Mouse (Mus musculus) naive thymus-derived CD4-positive, alpha-beta T cell, adult 2 months (primary cell): Measurements from ENCODE around the gene Zfr2.
A peak's percentile ranks its signal among the peaks of the same experiment; 100 is the strongest.

ENCODE experiments used
- DNase-seq: peaks from one replicate; pipeline ENCODE4 v3.0.0-alpha.2; 2011; ENCODE audit warnings: low read depth

Zfr2 gene

DNA sequence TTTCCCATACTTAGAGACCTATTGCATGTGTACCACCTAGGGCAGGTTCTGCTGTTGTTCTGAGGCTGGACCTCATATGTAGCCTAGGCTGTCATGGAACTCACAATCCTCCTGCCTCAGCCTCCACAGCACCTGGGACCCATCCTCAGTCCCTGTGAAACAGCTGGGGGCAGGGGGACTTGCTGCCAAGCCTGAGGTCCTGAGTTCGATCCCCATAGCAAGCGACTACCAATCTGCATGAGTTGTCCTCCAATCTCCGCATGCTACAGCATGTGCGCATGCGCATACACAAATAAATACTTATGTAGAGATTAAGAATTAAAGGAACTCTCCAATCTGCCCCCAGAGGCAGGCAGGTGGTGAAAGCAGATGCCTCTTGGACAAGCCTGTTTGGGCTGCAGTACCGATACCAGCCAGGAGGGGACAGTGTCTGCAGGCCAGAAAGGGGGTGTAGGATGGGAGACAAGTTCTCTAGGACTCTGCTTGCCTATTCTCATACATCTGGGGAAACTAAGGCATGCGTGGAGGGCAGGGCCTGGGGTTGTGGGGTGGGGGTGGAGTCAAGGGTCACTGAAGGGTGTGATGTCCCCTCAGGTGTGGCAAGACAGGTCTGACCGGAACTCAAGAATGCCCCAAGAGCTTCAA, 54.7 kb downstream of the Zfr2 start:
- DNase-seq, result peak; percentile 81

DNA sequence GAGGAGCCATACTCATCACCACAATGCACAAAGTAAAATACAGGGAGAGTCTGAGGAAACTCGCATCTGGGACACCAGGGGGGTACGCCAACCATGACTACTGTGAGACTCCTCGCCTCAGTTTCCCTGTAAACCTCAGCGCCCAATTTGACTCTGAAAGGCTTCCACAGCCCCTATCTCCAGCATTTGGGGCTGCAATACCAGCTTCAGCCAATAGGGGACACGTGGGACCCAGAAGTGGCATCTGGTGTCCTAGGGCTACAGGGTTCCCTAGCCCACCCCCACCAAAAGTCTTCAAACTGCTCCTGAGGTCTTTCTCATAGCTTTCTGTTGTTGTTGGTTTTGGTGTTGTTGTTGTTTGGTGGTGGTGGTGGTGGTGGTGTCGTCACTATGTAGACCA, 55.6 kb downstream of the Zfr2 start:
- DNase-seq, result peak; percentile 63

DNA sequence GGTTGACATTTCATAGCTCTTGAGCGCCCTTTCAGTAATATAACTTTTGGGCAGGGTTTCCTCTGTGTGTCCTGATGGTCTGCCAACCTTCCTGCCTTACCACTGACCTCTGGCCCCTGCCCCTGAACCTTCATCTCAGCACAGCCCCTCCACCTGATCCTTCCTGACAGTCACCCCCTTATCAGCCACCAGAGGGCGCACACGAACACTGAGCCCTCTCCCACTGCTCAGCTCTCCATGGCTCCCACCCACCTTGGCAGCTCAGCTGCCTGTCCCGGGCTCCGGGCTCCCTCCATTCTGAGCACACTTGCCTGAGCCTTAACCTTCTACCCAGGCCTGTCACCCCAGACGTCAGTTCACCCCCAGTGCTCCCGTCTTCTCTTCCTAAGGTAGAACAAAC, 56.3 kb downstream of the Zfr2 start:
- DNase-seq, result peak; percentile 86

DNA sequence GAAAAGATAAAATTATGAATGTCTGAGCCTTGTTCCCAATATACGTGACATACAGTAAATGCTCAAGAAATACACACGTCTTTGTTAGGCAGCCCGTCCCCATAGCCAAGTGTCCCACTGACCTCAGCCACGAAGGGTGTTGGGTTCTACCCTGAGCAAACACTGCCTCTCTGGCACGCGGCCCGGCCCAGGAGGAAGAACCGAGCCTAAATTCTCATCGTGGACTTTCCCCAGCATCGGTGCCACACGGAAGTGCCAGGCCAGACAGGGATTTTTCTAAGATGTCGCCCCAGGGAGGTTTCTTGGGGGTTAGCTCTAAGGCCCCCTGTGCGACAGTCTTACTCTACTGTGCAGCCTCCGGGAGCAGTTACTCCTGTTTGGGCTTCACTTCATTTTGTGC, 56.9 kb downstream of the Zfr2 start:
- DNase-seq, result no peak

DNA sequence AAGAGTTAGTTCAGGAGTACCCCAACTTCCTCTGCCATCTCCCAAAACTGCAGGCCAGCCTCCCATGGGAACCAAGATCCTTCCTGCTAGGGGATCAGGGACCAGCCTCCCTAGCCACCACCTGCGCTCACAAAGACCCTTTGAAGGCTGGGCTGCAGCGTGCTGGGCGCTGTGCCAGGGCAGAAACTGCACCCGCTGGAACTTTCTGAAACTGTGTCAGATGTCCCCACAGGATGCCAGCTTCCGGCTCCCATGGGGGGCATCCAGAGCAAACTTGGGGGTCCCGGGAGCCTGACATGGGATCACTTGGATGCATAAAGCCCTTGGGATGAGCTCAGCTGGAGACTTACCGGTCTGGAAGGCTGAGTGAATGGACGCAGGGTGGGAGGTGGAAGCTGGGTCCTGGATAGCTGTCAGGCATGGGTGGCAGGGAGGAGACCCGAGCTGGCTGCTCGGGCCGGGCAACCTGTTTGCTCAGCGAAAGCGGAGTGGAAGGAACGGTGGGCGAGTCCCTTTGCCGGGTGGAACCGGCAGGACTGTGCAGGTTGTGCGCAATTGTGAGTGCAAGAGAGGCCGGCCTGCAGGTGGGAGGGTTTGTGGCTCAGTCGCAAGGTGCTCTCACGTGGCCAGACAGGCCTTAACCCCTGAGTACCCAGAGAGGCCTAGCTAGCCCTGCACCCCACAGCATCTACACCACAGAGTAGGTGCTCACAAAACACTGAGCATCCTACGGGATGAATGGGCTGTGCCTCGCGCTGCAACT, 57.9 kb downstream of the Zfr2 start:
- peak; percentile 50 for DNase-seq

DNA sequence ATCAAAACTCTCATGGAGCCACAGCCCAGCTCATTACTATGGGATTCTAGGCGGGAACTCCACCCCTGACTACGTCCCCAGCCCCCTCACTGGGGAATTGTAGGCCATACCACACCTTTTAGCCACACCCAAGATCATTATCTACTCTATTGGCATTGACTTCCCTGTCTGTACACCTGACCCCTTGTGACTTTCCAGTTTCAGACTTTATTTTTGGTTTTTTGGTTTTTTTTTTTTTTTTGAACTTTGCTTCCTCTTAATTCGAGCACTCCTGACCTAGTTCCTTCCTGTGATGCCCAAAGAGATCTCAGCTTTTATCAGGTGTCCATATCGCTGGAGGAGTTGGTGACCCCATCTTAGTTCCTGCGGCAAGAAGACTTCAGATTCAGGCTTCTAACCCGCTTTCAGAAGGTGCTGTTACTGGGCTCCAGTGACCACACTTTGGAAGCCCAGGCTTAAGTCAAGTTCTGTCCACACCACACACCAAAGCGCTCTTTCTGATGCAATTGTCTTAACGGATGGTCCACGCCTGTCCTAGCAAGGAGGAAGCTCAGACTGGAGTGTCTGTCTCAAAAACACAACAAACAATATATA, 58.7 kb downstream of the Zfr2 start, which contains the start of gene Tjp3:
Gene Tjp3, minus strand, starts transcription at position 71 of the 594 bp plus-strand sequence.
- DNase-seq, result no peak

DNA sequence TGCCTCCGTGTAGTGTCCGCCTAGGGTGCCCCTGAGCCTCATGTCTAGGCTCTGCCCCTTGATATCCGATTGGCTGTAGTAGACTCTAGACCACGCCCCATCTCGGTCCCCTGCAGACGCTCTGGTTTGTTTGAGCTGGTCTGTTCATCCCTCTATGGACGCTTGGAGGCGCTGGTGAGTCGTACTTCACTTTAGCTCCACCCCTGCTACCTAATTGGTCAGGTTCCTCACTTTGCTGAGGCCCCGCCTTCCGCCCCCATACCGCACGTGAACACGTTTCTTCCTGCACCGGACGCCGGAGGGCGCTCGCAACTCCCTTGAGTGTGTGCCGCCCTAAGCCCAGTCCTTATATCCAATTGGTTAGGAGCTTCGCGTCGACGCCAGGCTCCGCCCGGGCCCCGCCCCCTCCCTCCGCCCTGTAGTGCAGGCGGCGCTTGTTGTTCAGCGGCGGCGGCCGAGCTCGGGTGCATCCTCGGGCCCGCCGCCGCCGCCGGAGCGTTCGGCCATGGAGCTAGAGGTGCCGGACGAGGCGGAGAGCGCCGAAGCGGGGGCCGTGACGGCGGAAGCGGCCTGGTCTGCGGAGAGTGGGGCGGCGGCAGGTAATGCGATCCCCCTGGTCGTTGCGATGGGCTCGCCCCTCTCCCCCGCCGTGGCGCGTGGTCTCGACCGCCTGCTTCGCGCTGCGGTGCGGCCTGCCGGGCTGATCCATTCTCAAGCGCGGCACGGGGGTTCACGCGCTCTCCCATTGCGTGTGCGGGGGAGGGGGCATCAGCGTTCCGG, 59.8 kb downstream of the Zfr2 start, which contains the start of gene Pip5k1c:
Gene Pip5k1c, plus strand, starts transcription at position 410 of the 780 bp plus-strand sequence.
- DNase-seq, result peak; percentile 100

DNA sequence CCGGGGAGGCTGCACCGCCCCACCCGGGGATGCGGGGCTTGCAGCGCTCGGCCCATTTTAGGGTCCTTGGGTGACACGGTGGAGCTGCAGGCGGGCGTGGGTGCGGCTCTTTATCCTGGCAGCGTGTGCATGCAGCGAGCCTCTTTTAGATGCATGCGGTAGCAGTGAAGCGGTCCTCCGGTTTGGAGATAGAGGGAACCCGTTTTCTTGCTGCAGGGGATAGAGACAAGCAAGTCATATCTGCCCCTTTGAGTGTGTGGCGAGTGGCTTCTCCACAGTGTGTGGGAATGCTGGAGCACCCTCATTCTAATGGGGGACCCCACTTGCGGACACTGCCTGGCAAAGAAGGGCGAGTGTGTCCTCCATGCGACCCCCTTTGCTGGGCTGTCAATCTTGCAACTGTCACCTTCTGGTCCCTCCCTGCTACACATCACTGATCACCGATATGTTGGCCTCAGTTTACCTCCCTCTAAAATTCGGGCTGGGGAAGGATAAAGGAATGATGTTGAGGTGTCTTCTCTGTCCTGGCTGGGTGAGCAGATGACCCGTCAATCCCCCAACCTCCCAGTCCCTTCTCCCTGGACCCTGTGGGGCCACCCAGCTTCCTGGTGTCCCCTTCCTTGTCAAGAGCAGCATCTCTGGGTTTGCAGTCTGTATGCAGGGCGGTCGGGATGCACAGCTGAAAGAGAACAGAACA, 60.5 kb downstream of the Zfr2 start:
- no peak for DNase-seq

DNA sequence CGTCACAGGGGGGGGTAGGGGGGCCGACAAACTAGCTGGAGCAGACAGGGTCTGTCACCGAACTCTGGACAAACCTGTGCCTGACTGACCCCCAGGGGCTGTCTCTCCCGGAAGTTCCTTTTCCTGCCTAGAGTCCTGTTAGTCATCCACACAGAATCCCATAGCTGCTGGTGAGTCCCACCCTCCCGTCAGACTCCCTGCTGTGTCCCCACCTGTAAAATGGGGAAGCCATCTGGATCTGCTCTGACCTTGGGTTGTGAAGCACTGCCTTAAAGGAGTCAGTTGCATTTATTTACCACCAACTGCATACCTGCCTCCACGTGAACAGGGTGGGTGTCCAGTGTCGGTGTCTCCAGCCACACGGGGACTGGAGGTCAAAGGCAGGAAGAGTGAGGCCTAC, 61.5 kb downstream of the Zfr2 start:
- no peak for DNase-seq

DNA sequence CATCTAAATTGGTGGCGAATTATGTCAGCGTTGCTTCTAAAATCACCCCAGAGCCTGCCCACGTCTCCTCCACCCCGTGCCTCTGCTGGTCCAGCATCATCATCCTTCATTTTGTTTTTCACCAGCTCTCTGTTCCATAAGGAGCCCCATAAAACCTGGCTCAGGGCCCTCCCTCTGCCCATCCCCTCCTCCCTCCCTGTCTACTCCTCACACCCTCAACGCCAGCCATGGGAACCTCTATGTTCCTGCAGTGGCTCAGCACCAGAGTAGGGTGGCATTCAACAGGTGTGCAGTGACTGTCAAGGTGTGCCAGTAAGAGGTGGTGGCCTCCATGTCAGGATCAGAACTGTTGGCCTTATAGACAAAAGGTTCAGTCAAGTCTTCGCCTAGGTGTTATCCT, 62.2 kb downstream of the Zfr2 start:
- DNase-seq, result no peak

DNA sequence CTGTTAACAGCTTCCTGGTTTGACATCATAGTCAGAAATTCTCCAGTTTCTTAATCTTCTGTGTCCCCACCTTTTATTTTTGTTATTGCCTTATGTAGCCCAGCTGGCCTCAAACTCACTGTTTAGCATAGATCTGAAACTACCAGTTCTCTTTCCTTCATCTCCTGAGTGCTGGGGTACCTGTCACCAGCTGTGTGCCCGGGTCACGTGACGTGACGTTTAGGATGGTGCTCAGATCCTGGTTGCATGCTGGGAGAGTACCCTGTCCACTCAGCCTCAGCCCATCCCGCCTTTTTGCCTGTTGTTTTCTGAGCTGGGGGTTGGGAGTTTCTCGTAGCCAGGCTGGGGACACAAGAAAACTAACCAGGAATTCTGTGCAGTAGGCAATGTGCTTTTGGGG, 64.3 kb downstream of the Zfr2 start:
- no peak for DNase-seq

DNA sequence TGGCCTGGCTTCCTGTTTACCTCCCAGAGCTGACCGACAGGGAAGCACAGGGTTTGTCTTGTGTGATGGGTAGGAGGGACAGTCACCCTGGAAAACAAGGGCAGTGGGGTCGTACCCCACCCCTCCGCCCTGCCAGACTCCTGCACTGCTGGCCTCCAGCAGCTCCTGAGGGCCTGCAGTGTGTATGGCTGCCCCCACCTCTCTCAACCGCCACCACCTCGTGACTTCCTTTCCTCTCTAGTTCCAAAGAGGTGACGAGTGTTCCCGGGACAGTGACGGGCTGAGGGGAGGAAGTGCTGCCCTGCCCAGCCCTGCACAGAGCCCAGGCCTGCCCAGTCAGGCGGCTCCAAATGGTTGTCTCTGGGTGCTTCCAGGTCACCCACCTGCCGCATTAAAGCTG, 64.9 kb downstream of the Zfr2 start:
- peak; percentile 73 for DNase-seq

DNA sequence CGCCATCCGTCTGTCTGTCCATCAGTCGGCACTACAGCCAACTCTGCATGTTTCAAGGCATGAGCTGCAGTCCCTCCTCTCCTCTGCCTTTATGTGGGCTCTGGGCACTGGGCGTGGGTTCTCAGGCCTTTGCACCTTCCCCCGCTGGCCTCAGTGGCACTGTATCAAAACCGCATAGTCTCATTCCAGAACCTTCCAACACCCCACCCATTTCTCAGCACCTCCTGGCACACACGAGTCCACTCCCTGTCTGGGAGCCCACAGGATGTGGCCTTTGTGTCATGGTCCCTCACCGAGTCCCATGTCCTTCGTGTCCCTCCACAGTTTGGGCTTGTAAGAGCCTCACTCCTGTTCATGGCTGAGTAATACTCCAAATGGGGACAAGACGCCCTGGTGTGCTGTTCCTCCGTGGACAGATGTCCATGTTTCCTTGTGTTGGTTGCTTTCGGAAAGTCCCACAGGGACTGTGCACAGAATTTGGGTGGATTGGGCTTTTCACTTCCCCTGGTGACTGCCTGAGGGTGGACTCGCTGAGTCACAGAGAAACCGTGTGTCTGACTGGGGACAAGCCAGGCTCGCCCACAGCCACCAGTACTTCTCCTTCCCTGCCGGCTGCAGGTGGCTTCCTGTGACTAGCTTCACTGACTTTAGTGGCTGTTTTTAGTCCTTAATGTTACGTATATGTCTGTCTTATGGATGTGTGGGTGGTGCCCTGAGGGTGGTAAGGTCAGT, 65.6 kb downstream of the Zfr2 start:
- peak; percentile 60 for DNase-seq

DNA sequence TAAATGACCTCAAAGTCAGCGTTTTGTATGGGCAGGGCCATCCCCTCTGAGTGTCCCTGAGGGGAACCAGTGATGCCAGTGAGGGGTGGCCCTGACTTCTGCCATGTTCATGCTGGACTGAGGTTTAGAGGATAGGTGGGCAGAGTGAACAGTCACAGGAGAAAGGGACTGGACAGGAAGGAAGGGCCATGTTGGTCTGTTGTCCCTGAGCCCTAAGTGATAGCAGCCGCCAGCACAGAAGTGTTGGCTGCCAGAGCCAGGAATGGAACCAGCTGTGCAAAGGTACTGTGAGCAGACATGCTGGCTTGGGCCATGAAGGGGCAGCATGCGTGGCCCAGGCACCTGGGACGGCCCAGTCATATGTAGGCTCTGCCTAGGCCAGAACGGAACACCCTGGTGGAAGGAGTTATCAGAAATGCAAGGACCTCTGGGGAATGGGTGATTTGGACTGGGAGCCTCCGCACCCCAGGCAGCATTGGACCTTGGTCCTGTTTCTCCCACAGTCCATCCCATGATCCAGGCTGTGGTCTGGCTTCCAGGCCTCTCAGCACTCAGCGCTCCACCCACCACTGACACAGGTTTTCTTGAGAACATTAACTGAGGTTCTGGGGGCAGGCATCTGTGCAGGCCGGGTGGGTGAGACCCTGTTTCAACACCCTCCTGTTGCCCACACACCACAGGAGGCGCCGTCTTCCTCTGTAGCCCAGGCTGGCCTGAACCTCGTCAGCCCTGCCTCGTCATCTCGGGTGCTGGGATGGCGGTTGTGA, 66.8 kb downstream of the Zfr2 start:
- DNase-seq, result no peak

DNA sequence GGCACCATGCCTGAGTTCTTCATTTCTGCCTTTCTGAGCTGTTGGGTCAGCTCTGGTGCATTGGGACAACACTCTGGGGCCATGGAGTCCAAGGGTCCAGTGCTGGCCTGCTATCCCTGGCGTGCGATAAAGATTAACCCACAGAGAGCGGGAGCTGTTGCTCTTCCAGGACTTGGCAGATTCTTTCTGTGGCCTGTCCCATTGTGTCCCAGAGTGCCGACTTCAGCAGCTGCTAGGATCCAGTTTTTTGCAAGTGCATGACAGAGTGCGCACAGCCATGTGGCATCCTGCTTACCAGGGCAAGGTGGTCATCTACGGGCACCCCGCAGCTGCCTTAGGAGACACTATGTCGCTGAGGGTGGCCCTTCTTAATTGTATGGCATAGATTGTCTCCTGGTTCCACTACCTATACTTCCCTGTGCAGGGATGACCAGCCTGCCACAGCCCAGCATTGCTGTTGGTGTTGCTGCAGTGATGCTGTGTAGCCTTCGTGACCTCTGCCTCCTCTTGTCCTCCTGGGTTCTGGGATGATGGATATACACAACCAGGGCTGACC, 67.5 kb downstream of the Zfr2 start:
- DNase-seq, result no peak

DNA sequence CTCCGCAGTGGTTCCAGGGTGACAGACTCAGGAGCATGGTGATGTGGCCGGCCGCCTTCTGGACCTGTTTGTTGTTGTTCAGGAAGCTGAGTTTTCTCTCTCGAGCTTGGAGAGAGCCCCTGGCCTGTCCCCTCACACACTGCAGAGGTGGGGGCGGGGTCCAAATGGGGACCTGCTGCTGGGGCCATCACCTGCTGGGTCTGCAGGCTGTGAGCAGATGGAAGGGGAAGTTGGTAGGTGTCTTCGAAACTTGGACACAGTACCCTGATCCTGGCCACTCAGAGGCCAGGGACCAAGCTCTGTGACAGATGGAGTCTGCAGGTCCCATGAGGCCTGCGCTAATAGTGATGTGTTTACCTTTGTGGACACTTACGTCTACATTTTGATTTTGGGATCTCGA, 68.4 kb downstream of the Zfr2 start:
- DNase-seq, result no peak
